Mouse (Mus musculus): ENCODE results near the gene Cacnb2.

The Cacnb2 gene

GRCm38 (mm10) chr2:14602788-14603187 is at the start of gene Cacnb2:
Cacnb2 (plus strand) TSS chr2:14603088.
- no peak for DNase-seq (ENCODE audit: low spot score)

DNA sequence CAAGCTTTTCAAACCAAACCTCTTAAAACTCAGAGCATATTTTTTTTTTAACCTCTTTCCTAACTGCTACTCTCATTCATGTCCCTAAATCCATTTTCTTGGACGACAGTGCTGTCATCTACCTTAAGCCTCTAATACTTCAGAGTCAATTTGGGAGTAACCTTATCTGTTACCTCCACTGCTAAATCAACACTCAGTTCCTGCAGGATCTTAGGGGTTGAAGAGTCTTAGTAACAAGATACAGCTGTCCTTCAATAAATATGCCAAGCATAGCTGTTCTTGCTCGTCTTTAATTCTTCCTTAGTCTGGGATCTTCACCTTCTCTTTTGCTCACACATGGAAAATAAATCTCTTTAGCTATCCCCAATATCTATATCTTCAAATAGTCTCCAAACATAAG is 34.9 kb upstream of the Cacnb2 start:
- DNase-seq (ENCODE audit: low spot score): no peak

GRCm38 (mm10) chr2:14571300-14571699 is 31.6 kb upstream of the Cacnb2 start:
- DNase-seq (ENCODE audit: low spot score): no peak

GRCm38 (mm10) chr2:14589541-14589940 is 13.3 kb upstream of the Cacnb2 start:
- DNase-seq (ENCODE audit: low spot score): no peak

DNA sequence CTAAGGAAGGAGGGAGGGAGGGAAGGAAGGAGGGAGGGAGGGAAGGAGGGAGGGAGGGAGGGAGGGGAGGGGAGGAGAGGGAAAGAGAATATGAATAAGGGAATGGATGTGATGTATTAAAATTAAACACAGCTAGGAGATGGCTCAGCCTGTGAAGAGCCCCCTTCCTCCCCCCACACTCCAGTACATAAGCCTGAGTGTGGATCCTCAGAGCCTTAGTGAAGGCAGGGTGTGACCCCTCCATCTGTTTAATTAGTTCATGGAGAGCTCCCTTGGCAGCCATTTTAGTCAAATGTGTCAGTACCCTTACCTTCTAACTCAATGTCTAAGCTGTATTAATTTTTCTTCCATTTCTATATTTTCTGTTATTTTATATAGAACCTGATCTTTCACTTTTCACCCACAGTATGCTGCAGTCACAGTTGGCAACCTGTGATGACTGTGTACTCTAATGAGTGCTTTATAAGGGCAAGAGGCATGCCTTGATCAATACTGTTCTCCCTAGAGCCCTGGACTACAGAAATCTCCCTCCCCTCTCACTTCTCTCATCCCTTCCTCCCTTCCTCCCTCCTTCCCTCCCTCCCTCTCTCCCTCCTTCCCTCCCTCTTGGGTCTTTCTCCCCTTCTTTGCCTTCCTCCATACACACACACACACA is 4.9 kb upstream of the Cacnb2 start:
- no peak for DNase-seq (ENCODE audit: low spot score)

- peak; percentile 70 for DNase-seq (ENCODE audit: low spot score)
Measured at GRCm38 (mm10) chr2:14603784-14604781, 1.2 kb downstream of the Cacnb2 start.

GRCm38 (mm10) chr2:14604791-14605190 is 1.9 kb downstream of the Cacnb2 start:
- DNase-seq (ENCODE audit: low spot score): peak; percentile 60

GRCm38 (mm10) chr2:14605207-14605606 is 2.3 kb downstream of the Cacnb2 start:
- no peak for DNase-seq (ENCODE audit: low spot score)

GRCm38 (mm10) chr2:14608606-14609005 is 5.7 kb downstream of the Cacnb2 start:
- peak; percentile 7 for DNase-seq (ENCODE audit: low spot score)

DNA sequence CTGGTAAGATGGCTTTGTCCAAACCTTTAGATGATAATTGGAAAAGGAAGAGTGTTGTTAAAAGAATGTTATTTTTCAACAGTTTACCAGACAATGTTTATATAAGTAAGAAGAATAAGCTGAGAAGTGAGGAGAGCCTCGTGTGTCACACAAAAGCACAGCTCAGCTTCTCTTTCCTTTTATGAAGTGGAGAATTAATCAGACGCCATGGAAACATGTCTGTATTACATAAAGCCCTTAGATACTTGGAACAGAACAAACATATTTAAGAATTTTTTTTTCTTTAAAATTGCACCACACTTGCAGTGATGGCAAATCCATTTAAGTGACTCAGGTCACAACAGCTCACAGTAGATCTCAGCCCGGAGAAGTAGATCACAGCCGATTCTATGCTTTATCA is 9.8 kb downstream of the Cacnb2 start:
- no peak for DNase-seq (ENCODE audit: low spot score)

GRCm38 (mm10) chr2:14616361-14616760 is 13.5 kb downstream of the Cacnb2 start:
- DNase-seq (ENCODE audit: low spot score): no peak

- no peak for DNase-seq (ENCODE audit: low spot score)
Measured at GRCm38 (mm10) chr2:14620120-14620853, 17.4 kb downstream of the Cacnb2 start.

- no peak for DNase-seq (ENCODE audit: low spot score)
Measured at GRCm38 (mm10) chr2:14620891-14621290, 18.0 kb downstream of the Cacnb2 start.

DNA sequence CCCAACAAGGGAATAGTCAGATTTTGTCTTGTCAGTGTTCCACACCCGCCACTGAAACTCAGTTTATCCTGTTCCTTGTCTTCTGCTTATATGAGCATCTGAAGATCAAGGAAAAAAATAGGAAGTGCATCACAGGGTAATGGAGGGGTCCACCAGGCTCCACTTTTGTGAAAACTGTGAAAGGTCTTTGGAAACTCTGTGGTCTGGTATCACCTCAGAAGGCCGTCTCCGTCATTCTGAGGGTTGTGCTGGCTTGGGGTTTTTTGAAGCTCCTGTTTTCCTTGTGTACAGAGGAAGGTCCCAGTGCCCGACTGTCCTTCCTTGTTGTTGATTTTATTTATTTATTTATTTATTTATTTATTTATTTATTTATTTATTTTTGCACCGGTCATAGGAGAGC is 20.9 kb downstream of the Cacnb2 start:
- DNase-seq (ENCODE audit: low spot score): no peak

GRCm38 (mm10) chr2:14629814-14630492 is 27.1 kb downstream of the Cacnb2 start:
- no peak for DNase-seq (ENCODE audit: low spot score)

DNA sequence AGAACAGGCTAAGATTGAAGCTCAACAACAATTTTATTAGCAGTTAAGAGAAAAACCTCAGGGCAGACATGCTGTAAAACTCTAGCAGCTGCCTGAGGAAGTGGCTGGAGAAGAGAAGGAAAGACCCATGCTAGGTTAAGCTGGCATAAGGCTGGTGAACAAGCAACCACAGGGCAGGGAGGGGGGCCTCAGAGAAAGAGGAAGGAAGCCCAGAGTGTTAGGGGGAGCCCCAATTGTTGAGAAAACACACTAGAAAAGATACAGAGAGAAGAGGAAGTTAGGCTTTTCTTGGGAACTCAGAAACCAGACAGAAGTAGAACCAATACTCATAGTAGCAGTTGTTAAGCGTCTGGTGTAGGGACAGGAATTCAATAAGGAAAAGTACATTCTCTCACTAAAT is 28.7 kb downstream of the Cacnb2 start:
- no peak for DNase-seq (ENCODE audit: low spot score)

DNA sequence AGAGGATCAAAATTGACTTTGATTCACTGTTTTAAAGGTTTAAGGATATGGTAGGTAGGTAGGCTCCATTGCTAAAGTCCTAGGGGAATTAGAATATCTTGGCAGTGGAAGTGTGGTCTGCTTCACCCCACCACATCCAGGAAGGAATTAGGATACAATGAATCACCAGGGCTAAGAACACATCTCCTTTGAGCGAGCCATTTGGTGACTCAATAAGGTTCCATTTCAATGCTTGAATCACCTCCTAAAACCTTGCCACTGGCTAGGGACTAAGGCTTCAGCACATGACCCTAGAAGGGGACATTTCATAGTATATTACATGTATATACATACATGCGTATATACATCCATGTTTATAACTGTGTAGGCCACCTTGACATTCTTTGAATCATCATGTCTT is 30.3 kb downstream of the Cacnb2 start:
- DNase-seq (ENCODE audit: low spot score): no peak

DNA sequence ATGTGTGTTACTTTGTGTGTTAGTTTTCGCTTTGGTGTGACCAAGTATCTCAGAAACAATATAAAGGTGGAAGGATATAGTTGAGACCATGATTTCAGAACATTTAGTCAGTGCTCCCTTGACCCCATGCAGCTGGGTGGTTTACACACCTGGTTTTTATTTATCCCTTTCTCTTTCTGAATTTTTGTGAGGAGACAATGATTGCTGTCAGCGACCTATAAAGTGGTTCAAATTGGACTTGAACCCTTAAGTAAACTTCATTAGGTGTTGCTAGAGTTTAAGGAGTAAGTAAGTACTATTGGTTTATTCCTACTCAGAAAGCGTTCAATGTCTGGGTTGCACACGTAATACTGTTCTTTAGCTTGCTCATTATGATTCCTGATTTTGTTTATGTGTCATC is 36.4 kb downstream of the Cacnb2 start:
- no peak for DNase-seq (ENCODE audit: low spot score)

DNA sequence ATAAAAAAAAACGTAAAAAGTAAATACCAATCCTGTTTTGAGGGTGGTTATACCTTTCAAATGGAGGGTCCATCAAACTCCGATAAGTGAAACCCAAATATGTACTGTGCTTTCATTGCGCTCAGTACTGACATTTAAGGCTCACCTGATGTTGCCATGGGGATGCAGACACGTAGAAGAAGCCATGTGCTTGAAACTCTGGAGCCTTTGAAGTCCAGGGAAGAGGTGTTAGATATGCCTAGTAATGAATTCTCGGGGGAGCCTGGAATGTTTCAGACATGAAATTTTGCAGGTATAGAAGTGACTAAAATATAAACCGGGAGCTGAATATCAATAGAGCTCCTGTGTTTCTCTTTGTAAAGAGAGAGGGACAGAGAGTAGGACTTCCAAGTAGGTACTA is 37.0 kb downstream of the Cacnb2 start:
- no peak for DNase-seq (ENCODE audit: low spot score)

DNA sequence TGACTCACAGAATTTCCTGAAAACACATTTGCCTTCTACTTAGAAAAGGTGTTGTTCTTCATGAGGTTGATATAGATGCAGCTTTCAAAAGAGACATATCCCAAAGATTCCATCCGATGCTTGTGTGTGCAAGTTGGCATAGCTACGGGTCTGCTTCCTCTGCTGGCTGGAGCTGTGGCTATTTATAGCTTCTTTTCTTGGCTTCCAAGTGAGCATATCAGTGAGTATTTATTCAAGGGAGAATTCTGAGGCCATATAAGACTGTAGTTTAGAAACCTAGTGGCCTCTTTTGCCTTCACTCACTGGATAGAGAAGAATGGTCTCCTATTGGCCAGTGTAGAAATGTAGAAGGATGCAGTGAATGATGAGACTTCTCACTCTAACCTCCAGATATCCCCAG is 38.2 kb downstream of the Cacnb2 start:
- DNase-seq (ENCODE audit: low spot score): no peak

- DNase-seq (ENCODE audit: low spot score): no peak
Measured at GRCm38 (mm10) chr2:14651268-14651667, 48.4 kb downstream of the Cacnb2 start.

DNA sequence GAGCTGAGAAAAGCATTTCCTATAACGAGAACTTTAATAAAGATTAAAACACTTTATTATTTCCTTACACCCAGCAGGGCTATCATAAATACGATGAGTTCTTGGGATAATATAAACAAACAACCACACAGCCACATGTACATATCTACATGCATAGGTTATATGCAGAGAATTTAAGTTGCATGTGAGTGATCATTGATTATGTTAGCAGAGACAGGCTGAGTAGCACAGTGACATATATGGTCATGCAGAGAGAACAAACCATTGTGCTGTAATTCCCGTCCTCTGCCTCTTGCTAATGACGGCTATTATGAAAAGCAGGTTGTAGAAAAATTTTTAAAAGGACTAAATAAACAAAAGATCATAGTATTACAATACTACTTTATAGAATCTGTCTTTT is 53.8 kb downstream of the Cacnb2 start:
- no peak for DNase-seq (ENCODE audit: low spot score)

All from retina, embryonic 14.5 days (tissue).